Mouse (Mus musculus) urinary bladder, postnatal 14 days (tissue): ENCODE data around the gene Bcl9l.
A peak's percentile ranks its signal among the peaks of the same experiment; 100 is the strongest.

Experiments
- DNase-seq: peaks from one replicate; pipeline ENCODE4 v3.0.0; 2021; ENCODE audit warnings: low spot score

Gene Bcl9l

DNA sequence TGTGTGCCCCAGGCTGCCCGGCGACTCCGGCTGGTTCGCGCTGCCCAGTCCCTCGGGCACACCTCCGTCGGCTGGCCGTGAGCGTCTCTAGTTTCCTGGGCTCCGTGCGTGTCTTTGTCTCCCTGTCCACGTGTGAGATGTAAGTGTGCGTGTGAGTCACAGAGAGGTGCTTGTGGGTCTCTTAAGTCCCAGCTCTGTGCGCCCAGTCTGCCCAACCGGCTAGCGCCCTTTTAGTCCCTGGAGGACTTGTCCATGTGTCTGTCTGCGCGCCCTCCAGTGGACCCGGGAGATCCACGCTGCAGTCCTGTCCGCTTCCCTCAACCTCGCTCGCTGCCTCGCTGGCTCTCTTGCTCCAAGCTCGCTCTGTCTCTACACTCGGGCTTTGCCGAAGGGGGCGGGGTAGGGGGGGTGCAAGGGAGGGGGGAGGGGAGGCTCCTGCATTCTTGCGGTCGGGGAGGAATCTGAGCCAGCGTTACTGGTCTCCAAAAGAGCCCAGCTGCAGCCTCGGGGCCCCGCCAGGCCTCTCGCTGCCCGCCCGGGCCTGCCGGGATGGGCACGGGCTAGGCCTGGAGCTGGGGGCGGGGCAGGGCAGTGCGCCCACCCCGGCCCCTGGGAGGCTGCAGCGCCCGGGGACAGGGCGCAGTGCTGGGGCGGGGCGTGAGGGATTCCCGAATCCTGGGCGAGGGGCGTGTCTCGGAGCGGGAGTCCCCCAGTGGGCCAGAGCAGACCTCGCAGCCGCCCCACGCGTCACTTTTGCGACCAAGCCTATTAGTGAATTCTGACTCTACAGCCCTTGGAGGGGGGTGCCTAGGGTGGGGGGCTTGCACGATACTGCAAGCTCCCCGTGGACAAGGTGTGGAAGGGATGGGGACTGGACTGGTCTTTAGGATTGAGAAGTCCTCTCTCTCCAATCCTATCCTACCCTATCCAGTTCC is 16.1 kb downstream of the Bcl9l start:
- DNase-seq, result peak; percentile 85

DNA sequence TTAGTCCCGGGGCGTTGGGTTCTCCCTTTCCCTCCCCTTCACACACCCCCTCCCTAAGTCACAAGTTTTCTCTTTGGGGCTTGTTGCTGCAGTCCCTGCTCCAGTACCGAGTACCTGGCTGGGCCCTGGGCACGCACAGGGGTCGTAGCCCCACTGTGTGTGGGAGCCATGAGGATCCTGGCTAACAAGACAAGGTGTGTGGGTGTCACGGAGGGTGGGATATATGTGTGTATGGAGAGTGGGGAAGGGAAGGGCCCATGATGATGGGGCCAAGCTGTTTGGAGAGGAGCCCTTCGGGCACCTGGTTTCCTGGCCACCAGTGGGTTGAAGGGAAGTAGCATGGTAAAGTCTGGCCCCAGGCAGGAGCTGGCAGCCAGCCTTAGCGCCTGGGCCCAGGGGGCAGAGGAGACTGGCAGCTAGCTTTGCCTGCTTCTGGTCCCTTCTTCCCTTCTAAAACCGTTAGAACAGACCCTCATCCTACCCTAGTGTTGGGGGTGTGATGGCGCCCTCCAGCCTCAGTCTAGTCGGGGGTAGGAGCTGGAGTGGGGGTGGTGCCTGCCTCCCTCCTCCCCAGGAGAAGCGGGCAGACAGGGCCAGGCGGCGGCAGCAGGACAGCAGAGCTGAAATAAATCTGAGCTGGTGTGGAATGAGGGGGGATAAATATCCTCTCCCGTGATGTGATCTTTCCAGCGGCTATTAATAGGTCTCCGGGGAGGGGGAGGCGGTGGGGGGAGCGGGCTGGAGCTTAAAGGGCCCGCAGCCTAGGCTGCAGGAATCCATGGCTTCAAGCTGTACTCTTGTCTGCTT is 16.9 kb downstream of the Bcl9l start:
- no peak for DNase-seq

DNA sequence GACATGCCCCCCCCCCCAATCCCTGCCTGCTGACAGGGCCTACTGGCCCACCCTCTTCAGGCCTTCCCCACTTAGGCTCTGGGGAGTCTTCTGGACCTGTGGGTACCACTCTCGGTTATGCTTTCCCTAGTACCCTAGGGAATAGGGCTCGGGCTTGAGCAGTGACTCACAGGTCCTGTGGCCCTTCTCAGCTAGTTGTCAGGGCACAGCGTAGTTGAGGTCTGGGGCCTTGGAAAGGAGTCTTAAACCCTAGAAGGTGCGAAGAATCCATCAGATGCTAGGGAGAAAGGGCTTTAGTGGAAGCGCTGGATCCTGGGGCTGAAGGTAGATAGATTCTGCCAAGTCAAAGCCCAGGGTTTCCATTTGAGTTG is 17.5 kb downstream of the Bcl9l start:
- DNase-seq, result no peak

DNA sequence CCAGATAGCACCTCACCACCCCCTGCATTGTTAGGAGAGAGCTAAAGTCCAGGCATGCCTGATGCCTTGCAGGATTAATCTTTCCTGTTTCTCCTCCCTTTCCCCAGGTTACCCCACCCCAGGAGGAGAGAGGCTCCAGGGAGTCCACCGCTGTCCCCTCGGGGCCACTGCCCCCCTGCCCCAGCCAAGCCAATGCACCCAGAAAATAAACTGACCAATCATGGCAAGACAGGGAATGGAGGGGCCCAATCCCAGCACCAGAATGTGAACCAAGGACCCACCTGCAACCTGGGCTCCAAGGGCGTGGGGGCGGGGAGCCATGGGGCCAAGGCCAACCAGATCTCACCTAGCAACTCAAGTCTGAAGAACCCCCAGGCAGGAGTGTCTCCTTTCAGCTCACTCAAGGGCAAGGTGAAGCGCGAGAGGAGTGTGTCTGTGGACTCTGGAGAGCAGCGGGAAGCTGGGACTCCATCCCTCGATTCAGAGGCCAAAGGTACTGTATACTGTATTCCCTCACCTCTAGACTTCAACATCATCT is 18.1 kb downstream of the Bcl9l start:
- no peak for DNase-seq

DNA sequence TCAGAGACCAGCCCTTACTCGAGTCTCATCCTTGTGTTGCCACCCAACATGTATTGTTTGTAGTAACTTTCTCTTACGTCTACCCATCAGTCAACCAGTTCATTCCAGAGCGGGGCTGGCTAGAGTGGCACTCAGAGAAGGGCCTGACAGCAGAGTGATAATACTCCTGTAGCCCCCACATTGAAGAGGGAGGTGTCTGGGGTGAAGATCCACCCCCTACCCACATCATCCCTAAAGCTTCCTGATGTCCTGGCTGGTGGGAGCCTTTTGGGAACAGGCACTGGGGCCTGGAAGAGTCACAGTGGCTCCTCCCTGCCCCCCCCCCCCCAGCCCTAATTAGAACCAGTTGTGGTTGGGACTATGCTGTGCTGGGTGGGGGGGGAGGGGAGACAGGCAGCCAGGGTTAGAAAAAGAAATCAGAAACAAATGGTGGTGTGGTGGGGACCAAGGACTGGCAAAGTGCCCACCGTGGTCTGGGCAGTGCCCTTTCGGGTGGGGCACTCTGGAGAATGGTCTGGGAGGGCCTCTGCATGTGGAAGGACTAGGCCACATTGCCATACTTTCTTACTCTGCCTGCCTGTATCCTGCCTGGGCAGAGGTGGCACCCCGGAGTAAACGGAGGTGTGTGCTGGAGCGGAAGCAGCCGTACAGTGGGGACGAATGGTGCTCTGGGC is 18.7 kb downstream of the Bcl9l start:
- no peak for DNase-seq

DNA sequence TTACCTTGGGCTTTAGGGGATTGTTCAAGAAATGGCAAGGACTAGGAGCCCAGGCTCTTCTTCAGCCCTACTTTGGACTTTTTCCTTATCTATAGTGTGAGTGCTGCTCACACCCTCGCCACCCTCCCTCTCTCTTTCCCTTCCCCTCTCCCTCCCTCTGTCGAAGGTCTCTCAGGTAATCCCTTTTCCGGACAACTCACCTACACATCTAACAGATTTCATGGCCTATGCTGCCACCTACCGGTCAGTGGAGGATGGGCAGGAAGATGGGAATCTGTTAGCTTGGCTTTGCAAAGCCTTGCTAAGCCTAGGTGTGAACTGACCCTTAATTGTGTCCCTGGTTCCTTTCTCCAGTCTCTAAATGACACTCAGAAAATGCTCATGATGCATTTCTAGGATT is 19.4 kb downstream of the Bcl9l start:
- DNase-seq, result peak; percentile 89

DNA sequence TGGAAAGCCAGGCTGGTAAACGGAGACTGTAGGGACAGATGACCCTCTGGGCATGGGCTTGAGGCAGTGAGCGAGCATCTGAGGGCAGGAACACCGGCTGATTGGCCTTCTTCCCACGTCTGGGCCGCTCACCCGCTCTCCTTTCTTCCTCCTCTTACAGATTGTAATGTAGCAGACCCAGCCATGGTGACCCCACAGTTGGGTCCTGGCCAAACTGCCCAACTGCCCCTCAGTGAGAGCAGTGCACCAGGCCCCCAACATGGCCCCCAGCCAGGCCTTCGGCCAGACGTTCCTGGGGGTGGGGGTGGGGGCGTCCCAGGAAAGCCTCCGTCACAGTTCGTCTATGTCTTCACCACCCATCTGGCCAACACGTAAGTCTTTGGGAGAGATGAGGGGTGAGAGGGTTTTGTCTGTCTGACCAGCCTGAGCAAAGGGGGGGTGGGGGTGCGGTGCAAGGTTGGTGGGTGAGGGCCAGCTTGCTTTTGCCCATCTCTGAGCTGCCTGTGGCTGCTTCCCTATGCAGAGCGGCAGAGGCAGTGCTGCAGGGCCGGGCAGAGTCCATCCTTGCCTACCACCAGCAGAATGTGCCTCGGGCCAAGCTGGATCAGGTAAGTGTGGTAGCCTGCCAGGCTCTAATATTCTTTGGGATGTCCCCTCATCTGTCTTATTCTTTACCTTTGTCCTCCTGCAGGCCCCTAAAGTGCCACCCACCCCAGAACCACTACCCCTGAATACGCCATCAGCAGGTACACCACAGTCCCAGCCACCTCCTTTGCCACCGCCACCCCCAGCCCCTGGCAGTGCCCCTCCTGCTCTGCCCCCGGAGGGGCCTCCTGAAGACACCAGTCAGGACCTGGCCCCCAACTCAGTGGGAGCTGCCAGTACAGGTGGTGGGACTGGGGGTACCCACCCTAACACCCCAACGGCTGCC is 22.5 kb downstream of the Bcl9l start:
- no peak for DNase-seq

DNA sequence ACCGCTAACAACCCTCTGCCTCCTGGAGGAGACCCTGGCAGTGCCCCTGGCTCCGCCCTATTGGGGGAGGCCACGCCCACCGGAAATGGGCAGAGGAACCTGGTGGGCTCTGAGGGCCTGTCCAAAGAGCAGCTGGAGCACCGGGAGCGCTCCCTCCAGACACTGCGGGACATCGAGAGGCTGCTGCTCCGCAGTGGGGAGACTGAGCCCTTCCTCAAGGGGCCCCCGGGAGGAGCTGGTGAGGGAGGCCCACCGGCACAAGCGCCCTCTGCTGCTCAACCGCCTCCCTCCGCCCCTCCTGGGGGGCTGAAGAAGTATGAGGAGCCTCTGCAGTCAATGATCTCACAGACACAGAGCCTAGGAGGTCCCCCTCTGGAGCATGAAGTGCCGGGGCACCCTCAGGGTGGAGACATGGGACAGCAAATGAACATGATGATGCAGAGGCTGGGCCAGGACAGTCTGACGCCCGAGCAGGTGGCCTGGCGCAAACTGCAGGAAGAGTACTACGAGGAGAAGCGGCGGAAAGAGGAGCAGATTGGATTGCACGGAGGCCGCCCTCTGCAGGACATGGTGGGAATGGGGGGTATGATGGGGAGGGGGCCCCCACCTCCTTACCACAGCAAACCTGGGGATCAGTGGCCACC is 23.3 kb downstream of the Bcl9l start:
- DNase-seq, result no peak

DNA sequence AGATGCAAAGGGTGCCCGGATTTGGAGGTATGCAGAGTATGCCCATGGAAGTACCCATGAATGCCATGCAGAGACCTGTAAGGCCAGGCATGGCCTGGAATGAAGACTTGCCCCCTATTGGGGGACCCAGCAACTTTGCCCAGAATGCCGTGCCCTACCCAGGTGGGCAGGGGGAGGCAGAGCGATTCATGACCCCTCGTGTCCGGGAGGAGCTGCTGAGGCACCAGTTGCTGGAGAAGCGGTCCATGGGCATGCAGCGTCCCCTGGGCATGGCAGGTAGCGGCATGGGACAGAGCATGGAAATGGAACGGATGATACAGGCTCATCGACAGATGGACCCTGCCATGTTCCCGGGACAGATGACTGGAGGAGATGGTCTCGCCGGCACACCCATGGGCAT is 23.9 kb downstream of the Bcl9l start:
- DNase-seq, result no peak

DNA sequence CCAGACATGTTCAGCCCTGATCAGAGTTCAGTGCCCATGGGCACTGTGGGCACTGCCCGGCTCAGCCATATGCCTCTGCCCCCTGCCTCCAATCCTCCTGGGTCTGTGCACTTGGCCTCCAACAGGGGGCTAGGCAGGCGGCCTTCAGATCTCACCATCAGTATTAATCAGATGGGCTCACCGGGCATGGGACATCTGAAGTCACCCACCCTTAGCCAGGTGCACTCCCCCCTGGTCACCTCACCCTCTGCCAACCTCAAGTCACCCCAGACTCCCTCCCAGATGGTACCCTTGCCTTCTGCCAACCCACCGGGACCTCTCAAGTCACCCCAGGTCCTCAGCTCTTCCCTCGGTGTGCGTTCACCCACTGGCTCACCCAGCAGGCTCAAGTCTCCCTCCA is 24.7 kb downstream of the Bcl9l start:
- DNase-seq, result no peak

DNA sequence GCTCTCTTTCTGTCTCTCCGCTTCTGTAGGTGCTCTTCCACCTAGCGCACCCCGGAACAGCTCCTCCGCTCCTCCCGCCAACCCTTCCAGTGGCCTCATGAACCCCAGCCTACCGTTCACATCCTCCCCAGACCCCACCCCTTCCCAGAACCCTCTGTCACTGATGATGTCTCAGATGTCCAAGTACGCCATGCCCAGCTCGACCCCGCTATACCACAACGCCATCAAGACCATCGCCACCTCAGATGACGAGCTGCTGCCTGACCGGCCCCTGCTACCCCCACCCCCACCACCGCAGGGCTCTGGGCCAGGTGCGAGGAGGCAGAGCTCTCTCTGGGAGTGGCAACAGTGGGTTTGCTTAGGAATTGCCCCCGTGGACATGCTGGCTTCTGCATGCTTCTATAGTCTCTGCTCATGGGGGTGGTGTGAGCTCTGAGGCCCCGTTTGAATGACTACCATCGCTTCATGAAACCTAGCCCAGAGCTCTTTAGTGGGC is 25.5 kb downstream of the Bcl9l start:
- no peak for DNase-seq

DNA sequence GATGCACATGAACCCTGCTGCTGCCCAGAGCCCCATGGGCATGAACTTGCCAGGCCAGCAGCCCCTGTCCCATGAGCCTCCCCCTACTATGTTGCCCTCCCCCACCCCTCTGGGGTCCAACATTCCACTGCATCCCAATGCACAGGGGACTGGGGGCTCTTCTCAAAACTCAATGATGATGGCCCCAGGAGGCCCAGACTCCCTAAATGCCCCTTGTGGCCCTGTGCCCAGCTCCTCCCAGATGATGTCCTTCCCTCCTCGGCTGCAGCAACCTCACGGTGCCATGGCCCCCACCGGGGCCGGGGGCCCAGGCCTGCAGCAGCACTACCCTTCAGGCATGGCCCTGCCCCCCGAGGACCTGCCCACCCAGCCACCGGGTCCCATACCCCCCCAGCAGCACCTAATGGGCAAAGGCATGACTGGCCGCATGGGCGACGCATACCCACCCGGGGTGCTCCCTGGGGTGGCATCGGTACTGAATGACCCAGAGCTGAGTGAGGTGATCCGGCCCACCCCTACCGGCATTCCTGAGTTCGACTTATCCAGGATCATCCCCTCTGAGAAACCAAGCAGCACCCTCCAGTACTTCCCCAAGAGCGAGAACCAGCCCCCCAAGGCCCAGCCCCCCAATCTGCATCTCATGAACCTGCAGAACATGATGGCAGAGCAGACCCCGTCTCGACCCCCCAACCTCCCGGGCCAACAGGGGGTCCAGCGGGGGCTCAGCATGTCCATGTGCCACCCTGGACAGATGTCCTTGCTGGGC is 26.3 kb downstream of the Bcl9l start:
- DNase-seq, result no peak

DNA sequence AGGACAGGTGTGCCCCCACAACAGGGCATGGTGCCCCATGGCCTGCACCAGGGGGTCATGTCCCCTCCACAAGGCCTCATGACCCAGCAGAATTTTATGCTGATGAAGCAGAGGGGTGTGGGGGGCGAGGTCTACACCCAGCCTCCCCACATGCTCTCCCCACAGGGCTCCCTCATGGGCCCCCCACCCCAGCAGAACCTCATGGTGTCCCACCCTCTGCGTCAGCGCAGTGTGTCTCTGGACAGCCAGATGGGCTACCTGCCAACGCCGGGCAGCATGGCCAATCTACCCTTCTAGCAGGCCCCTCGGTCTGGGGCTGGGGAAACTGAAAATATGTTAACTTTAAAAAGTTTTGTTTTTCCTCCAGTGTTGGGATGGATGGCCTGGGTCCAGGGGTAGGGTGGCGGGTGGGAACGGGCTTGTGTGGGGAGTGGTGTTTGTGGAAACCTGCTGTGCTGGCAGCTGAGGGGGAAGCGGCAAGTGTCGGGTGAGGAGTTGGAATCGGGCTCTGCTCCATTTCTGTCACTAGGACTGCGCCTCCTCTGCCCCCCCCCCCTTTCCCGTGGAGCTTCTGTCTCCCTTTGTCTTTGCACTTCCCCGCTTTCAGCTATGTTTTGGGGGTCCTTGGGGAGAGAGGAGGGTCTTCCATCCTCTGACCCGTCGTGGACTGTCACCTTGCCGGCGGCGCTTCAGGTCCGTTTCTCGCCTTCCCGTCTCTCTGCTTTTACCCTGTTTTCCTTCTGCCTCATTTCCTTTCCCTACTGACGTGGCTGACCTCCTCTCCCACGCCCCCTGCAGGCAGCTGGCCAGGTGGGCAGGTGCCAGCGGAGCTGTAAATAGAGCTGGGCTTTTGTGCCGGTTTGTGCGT is 27.1 kb downstream of the Bcl9l start:
- peak; percentile 94 for DNase-seq

DNA sequence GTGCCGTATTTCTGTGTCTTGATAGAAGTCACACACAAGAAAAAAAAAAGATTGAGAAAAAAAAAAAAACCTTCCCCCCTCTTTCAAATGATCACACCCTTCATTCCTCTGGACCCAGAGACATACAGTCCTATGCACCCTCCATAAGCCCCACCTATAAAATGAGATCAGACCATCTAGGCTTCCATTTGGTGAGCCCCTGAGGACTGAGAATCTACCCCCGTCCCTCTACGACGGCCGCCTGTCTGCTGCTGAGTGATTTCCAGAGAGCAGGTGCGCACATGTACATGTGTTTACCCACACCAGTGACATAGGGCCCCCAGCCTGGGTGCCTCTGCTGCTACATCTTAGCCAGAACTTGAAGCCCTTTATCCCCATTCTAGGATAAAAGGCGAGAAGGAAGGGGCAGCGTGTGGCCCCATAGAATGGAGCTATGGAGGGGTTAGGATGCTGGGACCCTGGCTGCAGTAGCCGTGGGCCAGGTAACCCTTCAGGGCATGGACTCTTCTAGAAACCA is 27.8 kb downstream of the Bcl9l start:
- no peak for DNase-seq

DNA sequence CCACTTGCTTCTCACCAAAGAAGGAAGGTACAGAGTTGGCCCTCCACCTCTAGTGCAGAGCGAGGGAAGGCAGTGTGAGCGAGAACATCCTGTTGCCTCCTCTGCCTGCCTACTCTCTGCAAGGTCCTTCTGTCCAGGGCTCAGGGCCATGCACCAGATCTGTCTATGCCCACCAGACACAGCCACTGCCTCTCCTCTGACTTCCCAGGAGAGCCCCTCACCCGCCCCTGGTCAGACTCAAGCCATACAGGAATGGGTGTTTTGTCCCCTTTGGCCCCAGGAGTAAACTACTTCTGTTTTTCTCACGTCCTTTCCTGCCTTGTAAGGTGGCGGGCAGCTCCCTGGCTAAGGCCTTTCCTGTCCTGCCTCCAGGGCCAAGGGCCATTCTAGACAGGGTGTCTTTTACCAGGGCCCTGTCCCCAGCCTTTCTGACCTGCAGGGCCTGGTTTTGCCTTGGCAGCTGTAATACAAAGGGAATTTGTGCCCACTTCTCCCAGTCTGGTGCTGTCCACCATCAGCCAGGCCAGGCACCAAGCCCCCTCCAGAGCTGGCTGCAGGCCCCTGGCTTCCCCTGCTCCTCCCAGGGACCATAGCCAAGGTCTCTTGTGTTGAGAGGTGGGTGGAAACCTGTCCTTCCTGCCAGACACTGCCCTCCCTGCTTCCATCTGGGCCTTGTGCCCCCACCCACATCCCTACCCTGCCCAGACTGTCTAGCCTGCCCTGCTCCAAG is 28.4 kb downstream of the Bcl9l start:
- DNase-seq, result no peak

DNA sequence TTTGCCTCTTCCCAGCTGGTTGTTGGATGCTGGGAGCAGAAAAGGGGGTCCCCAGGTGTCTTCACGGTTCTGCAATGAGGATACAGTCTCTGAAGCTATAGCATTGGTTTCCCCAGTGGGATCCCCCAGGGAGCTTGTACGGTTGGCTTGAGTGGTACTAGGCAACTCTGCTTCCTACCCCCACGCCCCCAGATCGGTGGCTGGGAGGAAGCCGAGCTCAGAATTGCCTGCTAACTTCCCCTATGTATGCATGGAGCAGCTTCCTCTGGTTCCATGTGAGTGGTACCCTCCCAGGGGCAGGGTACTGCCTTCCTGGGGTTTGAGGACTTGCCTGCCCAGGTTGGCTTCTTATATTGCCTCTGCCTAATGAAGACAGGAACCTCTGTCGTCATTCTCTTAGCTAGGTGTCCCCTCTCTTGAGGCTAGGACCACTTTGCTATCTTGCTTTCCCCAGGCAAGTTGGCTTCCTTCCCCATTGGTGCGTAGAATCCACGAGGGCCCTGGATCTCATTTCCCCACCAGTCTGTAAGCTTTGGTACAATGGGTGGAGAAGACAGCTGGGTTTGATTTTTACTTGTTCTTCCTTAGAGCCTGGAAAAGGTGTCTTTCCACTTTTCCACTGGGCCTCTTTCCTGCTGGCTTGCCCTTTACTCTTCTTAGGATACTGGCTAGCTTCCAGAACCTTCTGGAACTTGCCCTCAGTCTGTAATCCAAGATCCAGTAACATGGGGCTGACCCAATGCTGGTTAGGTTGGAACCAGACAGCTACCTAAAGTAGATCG is 29.5 kb downstream of the Bcl9l start:
- DNase-seq, result no peak

DNA sequence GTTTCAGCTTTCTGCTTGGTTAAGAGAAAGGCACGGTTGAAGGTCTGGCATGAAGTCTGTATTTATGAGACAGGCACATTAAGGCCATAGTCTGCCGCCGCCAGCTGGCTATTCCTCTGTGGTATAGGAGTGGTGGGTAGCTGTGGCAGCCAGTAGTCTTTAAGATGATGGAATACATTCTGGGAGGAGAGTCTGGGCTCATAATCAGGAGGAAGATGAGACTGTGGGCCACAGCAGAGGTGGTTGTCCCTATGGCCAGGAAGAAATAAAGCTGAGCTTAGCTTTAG is 30.0 kb downstream of the Bcl9l start:
- no peak for DNase-seq
